Mouse (Mus musculus): Measurements from ENCODE around the gene Banf1.

- TF ChIP-seq EP300 (IDR thresholded peaks at IDR 0.05; ENCODE audit: low read depth) (no peak), CTCF (IDR thresholded peaks at IDR 0.05; ENCODE audit: low read depth) (peak; percentile 36)
Observed at GRCm38 (mm10) chr19:5370932-5371331, 4.0 kb upstream of the Banf1 start.
